Mouse (Mus musculus): Measurements from ENCODE around the gene Pygo2. TPM values are rescaled to one million over a fixed set of nuclear protein-coding genes. Genes with fewer than 3 reads are reported as not detected.

Pygo2 gene
- polyA plus RNA-seq, 1 experiment, result 58.2 TPM

DNA sequence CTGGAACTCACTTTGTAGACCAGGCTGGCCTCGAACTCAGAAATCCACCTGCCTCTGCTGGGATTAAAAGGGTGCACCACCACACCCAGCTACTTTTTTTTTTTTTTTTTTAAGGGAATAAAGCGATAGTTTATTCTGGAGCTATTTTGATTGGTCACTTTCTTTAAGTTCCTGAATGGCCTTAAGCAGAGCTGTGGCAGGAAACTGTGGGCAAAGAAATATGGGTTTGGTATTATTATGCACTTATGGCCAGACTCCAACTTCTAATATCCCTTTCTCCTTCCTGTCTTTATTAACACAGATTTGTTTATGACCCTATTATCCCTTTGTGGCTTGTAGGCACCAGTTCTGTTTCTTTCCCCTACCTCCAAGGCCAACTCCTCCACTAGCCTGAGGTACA is 9.6 kb upstream of the Pygo2 start:
- peaks cover 9% of the 10 kb centered on the region; the same call in 1 of the 2 replicates for H3K4me1 ChIP-seq (ENCODE audit: control insufficient read depth, insufficient read depth, insufficient read length)
- no peak for DNase-seq (ENCODE audit: low read depth in 1 of 2, low spot score in 2 of 2)
- peaks cover 14% of the 10 kb centered on the region for H3K36me3 ChIP-seq (ENCODE audit: control insufficient read depth, insufficient read depth, low read length)
- no peaks in the 10 kb centered on the region for H3K27me3 ChIP-seq (ENCODE audit: control insufficient read depth, insufficient read depth, low read length)
- 56% methylated on average over 2 of the region's 2 CpGs for WGBS
- 0 out of 2 replicates have a peak overlapping the region, but pooled peaks have one; percentile 59 for H3K27ac ChIP-seq (ENCODE audit: insufficient read depth, low read length)
- H3K4me3 ChIP-seq (ENCODE audit: extremely low read depth, insufficient read depth, insufficient read length), result no peak overlapping the region
- TF ChIP-seq POLR2A (IDR thresholded peaks at IDR 0.05; ENCODE audit: low read depth, low read length) (no peak), CTCF (IDR thresholded peaks at IDR 0.05; ENCODE audit: extremely low read depth, insufficient read depth, insufficient read length, insufficient replicate concordance) (no peak)

DNA sequence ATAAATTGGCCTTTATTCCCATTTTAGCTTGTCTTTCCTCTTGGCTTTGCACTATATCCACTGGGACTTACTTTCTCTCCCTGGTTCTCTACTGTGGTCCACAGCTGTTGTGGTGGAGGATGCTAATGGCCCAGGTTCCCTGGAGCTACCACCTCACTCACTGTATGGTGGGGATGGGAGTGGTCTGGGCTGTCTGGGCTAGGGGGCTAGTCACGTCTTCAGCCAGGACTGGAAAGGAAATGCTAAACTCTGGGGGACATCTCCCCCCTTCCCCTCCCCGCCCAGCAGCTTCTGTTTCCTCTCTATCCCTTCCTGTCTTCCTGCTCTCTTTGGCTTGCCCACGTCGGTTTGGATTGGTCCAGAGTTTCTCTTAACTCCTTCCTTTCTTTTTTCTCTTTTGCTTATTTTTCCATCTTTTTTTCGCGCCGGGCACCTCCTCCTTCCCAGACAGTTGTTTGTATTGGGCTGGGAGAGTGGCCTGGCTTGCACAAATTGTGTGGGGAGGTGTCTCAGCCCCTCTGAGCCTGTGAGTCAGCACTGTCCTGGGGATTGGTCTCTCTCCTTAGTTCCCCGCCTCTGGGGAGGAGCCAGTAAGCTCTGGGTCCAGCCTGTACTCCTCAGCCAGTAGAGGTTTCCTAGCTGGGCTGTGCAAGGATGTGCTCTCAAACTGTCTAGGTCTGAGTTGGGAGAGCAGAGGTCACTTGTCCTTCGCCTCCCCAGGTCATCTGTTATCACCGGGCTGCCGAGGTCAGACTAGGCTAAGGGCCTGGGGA is 8.8 kb upstream of the Pygo2 start:
- Histone ChIP-seq H3K27me3 (ENCODE audit: control insufficient read depth, insufficient read depth, low read length) (no peaks in the 10 kb centered on the region), H3K27ac (ENCODE audit: insufficient read depth, low read length) (peak overlapping the region; percentile 59), H3K36me3 (ENCODE audit: control insufficient read depth, insufficient read depth, low read length) (peaks cover 14% of the 10 kb centered on the region), H3K4me3 (ENCODE audit: extremely low read depth, insufficient read depth, insufficient read length) (no peak overlapping the region), H3K4me1 (ENCODE audit: control insufficient read depth, insufficient read depth, insufficient read length) (peaks cover 9% of the 10 kb centered on the region; the same call in 1 of the 2 replicates)
- no peak for TF ChIP-seq CTCF (IDR thresholded peaks at IDR 0.05; ENCODE audit: extremely low read depth, insufficient read depth, insufficient read length, insufficient replicate concordance)
- no peak for TF ChIP-seq POLR2A (IDR thresholded peaks at IDR 0.05; ENCODE audit: low read depth, low read length)
- no peak for DNase-seq (ENCODE audit: low read depth in 1 of 2, low spot score in 2 of 2)
- 44% methylated on average over 11 of the region's 11 CpGs for WGBS

DNA sequence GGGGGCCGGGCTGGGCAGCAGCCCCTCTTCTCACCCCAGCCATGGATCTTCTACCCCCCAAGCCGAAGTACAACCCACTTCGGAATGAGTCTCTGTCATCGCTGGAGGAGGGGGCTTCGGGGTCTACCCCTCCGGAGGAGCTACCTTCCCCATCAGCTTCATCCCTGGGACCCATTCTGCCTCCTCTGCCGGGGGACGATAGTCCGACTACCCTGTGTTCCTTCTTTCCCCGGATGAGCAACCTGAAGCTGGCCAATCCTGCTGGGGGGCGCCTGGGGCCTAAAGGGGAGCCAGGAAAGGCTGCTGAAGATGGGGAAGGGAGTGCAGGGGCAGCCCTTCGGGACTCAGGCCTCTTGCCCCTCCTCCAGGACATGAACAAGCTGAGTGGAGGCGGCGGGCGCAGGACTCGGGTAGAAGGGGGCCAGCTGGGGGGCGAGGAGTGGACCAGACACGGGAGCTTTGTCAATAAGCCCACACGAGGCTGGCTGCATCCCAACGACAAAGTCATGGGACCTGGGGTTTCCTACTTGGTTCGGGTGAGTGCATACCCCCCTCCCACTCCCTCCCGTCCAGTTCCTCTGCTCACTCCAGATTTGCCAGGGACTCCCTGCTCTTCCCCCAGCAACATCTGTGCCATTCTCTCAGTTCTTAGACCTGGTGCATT is 8.1 kb upstream of the Pygo2 start:
- H3K27me3 ChIP-seq (ENCODE audit: control insufficient read depth, insufficient read depth, low read length), result no peaks in the 10 kb centered on the region
- peak overlapping the region; percentile 13; the same call in 1 of the 2 replicates for H3K27ac ChIP-seq (ENCODE audit: insufficient read depth, low read length)
- TF ChIP-seq CTCF (IDR thresholded peaks at IDR 0.05; ENCODE audit: extremely low read depth, insufficient read depth, insufficient read length, insufficient replicate concordance), result no peak
- TF ChIP-seq POLR2A (IDR thresholded peaks at IDR 0.05; ENCODE audit: low read depth, low read length), result no peak
- whole genome bisulfite sequencing, result 63% methylated on average over 22 of the region's 22 CpGs
- H3K36me3 ChIP-seq (ENCODE audit: control insufficient read depth, insufficient read depth, low read length), result peaks cover 17% of the 10 kb centered on the region
- H3K4me1 ChIP-seq (ENCODE audit: control insufficient read depth, insufficient read depth, insufficient read length), result peaks cover 9% of the 10 kb centered on the region; the same call in 1 of the 2 replicates
- no peak for DNase-seq (ENCODE audit: low read depth in 1 of 2, low spot score in 2 of 2)
- H3K4me3 ChIP-seq (ENCODE audit: extremely low read depth, insufficient read depth, insufficient read length), result no peak overlapping the region

DNA sequence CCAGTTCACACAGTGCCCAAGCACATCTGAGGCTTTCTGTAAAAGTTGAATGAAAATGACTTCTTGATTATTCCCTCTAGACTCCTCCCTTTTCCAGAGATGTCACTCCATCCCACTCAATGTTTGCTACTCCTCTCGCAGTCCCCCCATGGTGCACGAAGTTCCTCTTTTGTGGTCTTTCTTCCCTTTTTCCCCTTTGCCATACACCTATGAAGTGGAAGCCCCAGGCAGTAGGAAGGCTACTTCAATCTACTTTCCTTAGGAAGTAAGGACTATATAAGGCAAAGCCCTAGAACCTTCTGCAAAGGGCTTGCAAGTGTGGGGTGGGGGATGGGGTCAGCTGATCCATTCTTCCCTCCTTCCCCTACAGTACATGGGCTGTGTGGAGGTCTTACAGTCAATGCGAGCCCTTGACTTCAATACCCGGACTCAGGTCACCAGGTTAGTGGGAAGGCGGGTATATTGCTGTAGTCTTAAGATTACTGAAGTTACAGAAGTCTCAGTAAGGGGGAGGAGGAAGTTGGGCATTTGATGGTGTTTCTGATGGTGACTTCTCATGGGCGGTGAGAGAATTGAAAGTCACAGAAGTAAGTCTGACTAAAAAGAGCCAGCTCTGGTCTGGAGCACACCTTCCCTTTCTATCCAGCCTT is 7.3 kb upstream of the Pygo2 start:
- Histone ChIP-seq H3K4me3 (ENCODE audit: extremely low read depth, insufficient read depth, insufficient read length) (no peak overlapping the region), H3K36me3 (ENCODE audit: control insufficient read depth, insufficient read depth, low read length) (peaks cover 24% of the 10 kb centered on the region), H3K4me1 (ENCODE audit: control insufficient read depth, insufficient read depth, insufficient read length) (peaks cover 9% of the 10 kb centered on the region; the same call in 1 of the 2 replicates), H3K27ac (ENCODE audit: insufficient read depth, low read length) (no peak overlapping the region), H3K27me3 (ENCODE audit: control insufficient read depth, insufficient read depth, low read length) (no peaks in the 10 kb centered on the region)
- WGBS, result 54% methylated on average over 6 of the region's 6 CpGs
- TF ChIP-seq POLR2A (IDR thresholded peaks at IDR 0.05; ENCODE audit: low read depth, low read length) (no peak), CTCF (IDR thresholded peaks at IDR 0.05; ENCODE audit: extremely low read depth, insufficient read depth, insufficient read length, insufficient replicate concordance) (no peak)
- DNase-seq (ENCODE audit: low read depth in 1 of 2, low spot score in 2 of 2), result no peak

- Histone ChIP-seq H3K4me1 (ENCODE audit: control insufficient read depth, insufficient read depth, insufficient read length) (peaks cover 3% of the 10 kb centered on the region; the same call in 1 of the 2 replicates), H3K36me3 (ENCODE audit: control insufficient read depth, insufficient read depth, low read length) (peaks cover 25% of the 10 kb centered on the region), H3K27ac (ENCODE audit: insufficient read depth, low read length) (no peak overlapping the region), H3K27me3 (ENCODE audit: control insufficient read depth, insufficient read depth, low read length) (no peaks in the 10 kb centered on the region), H3K4me3 (ENCODE audit: extremely low read depth, insufficient read depth, insufficient read length) (no peak overlapping the region)
- 93% methylated on average over 5 of the region's 5 CpGs for WGBS
- TF ChIP-seq POLR2A (IDR thresholded peaks at IDR 0.05; ENCODE audit: low read depth, low read length) (no peak), CTCF (IDR thresholded peaks at IDR 0.05; ENCODE audit: extremely low read depth, insufficient read depth, insufficient read length, insufficient replicate concordance) (no peak)
- no peak for DNase-seq (ENCODE audit: low read depth in 1 of 2, low spot score in 2 of 2)
Observed at GRCm38 (mm10) chr3:89424416-89425140, 5.4 kb upstream of the Pygo2 start.

DNA sequence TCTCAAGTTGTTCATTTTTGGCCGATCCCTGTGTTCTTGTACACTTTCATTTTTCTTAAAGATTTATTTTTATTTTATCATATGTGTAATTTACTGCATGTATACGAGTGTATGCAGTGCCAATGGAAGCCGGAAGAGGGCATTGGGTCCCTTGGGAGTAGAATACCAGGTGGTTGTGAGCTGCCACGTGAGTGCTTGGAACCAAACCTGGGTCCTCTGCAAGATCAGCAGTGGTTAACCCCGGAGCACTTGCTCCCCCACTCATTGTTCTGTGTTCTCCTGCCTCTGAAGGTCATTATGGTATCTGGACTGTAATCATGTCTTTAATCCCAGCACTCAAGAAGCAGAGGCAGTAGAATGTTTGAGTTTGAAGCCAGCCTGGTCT is 4.9 kb upstream of the Pygo2 start:
- Histone ChIP-seq H3K27me3 (ENCODE audit: control insufficient read depth, insufficient read depth, low read length) (no peaks in the 10 kb centered on the region), H3K27ac (ENCODE audit: insufficient read depth, low read length) (no peak overlapping the region), H3K4me3 (ENCODE audit: extremely low read depth, insufficient read depth, insufficient read length) (no peak overlapping the region), H3K4me1 (ENCODE audit: control insufficient read depth, insufficient read depth, insufficient read length) (peaks cover 3% of the 10 kb centered on the region; the same call in 1 of the 2 replicates), H3K36me3 (ENCODE audit: control insufficient read depth, insufficient read depth, low read length) (peaks cover 25% of the 10 kb centered on the region)
- WGBS, result 85% methylated on average over 5 of the region's 5 CpGs
- no peak for TF ChIP-seq CTCF (IDR thresholded peaks at IDR 0.05; ENCODE audit: extremely low read depth, insufficient read depth, insufficient read length, insufficient replicate concordance)
- no peak for DNase-seq (ENCODE audit: low read depth in 1 of 2, low spot score in 2 of 2)
